Mouse (Mus musculus): ENCODE data around the gene Hdac6.

Gene Hdac6

GRCm38 (mm10) chrX:7947108-7947899 lies at the start of gene Hdac6:
Hdac6 (minus strand) TSS chrX:7947889.
- in situ Hi-C loops (cut with MboI, MseI), result no loop called here

DNA sequence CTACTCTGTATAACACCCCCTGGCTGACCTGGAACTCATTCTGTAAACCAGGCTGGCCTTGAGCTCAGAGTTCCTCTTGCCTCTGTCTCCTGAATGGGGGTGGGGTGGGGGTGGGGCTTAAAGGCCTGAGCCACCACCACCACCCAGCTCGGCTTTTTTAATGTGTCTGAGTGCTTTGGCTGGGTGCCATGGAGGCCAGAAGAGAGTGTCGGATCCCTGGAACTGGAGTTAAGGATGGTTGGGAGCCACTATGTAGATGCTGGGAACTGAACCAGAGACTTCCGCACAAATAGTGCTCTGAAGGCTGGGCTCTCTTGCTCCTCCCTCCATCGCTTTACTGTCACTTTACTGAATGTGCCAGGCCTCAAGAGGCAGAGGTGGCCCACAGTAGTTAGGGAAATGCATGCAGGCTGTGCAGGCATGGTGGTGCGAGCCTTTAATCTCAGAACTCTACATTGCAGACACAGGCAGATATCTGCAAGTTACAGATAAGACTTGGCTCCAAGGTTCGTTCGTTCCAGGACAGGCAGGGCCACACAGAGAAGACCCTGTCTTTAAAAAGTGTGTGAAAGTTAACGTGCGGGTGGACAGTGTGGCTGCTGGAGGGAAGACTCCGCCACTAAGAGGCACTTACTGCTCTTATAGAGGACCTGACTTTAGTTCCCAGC lies 45.5 kb upstream of the Hdac6 start:
- in situ Hi-C loops (cut with MboI, MseI), result no loop called here

GRCm38 (mm10) chrX:7992379-7993067 lies 44.8 kb upstream of the Hdac6 start:
- in situ Hi-C loops (cut with MboI, MseI), result no loop called here

DNA sequence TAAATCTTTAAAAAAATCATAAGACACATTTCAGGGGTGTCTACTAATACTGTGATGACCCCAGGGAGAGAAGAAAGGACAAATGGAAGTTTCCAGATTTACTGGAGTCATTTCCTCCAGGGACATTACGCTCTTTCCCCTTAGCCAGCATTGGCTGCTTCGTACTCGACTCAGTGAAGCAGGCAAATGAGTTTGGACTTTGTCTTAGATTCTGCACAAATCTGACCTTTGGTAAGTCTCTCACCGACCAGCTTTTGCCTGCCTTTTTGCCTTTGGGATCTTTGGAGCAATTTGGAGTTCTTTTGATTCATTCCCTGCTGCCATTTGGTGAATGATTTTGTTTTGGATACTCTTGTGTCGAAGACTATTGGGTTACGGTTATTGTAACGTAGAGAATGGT lies 33.7 kb upstream of the Hdac6 start:
- in situ Hi-C loops (cut with MboI, MseI), result no loop called here

DNA sequence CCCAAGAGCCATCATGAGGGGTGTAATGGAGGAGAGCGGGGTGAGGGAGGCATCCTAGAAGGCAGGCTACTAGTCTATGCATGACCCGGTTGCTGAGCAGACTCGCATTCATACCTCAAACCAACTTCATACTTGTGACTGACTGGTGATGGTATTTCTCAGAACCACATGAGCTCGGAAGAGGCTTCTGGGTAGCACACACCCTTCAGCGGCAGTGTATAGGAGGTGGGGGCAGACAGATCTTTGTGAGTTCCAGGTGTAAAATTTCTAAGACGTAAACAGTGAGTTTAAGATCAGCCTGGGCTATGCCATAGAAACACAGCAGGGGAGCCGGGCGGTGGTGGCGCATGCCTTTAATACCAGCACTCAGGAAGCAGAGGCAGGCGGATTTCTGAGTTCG lies 30.2 kb upstream of the Hdac6 start, which contains the start of gene Gata1:
Gene Gata1, minus strand, starts transcription at position 180 of the 400 bp plus-strand sequence.
- in situ Hi-C loops (cut with MboI, MseI), result no loop called here

- in situ Hi-C loops (cut with MboI, MseI), result no loop called here
Measured at GRCm38 (mm10) chrX:7971292-7971691, 23.6 kb upstream of the Hdac6 start.

GRCm38 (mm10) chrX:7968899-7969298 lies 21.2 kb upstream of the Hdac6 start:
- in situ Hi-C loops (cut with MboI, MseI), result no loop called here

GRCm38 (mm10) chrX:7968226-7968625 lies 20.5 kb upstream of the Hdac6 start:
- in situ Hi-C loops (cut with MboI, MseI), result no loop called here

GRCm38 (mm10) chrX:7967596-7968201 lies 20.0 kb upstream of the Hdac6 start:
- in situ Hi-C loops (cut with MboI, MseI), result no loop called here

GRCm38 (mm10) chrX:7966161-7966560 lies 18.5 kb upstream of the Hdac6 start:
- in situ Hi-C loops (cut with MboI, MseI), result no loop called here

GRCm38 (mm10) chrX:7963829-7964626 lies 16.3 kb upstream of the Hdac6 start:
- in situ Hi-C loops (cut with MboI, MseI), result no loop called here

- in situ Hi-C loops (cut with MboI, MseI), result no loop called here
Measured at GRCm38 (mm10) chrX:7958868-7959267, 11.2 kb upstream of the Hdac6 start.

DNA sequence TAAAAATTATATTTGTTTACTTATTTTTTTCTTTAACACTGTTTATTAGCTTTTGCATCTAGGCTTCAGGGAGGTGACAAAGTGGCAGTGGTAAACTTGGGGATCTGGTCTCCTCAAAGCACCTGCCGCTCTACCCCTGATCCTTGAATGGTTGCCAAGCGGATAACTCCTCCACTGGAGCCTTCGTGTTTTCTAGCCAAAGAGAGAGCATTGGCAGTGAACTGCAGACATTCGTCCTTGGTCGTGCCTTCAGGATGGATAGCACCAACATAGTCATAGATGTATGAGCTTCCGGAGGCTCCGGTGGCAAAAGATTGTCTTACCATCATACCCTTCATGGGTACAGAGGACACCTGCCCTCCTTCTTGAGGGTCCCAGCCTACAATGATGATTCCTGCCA lies 2.4 kb upstream of the Hdac6 start:
- in situ Hi-C loops (cut with MboI, MseI), result no loop called here

DNA sequence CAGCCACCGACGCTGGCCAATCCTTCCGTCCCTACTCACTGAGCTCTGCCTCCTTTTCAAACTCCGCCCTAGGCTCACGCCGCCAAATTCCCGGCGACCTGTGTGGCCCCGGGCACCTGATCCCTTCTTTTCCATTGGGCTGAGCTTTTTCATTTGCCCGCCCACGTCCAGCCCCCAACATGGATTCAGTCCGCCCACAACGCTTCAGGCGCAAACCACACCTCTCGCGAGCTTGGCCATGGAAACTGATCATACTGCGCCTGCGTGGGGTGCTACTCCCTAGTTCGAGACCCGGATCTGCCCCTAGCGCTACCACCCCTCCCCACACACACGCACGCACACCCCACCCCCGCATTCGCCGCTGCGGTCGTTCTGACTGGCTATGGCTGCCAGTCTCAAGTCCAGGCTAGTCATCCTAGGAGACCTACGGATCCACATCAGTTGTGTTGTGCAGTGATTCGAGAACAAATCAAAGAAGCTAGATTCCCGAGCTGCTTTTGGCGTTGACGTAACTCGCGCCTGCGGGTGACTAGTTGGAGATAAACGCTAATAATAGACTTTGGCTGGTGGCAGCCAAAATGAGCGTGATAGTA lies 307 bp upstream of the Hdac6 start:
- in situ Hi-C loops (cut with MboI, MseI), result no loop called here

DNA sequence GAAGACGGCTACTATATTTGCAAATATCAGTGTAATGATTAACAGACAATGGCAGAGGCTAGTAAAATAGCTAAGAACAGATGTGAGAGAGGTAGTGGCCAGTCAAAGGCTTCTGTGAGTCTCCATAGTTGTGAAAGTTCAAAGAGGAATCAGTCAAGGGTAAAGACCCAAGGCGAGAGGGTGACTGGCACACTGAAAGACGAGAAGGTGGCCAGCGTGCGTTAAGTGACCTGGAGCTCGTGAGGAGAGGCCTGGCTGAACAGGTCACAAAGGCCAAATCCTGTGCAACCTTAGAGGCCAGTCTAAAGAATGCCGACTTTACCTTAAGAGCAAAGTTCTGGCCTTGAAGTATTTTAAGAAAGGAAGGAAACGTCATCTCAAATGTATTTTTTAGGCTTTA lies 2.1 kb downstream of the Hdac6 start:
- in situ Hi-C loops (cut with MboI, MseI), result no loop called here

GRCm38 (mm10) chrX:7937667-7938066 lies 10.0 kb downstream of the Hdac6 start:
- in situ Hi-C loops (cut with MboI, MseI), result no loop called here

GRCm38 (mm10) chrX:7936874-7937273 lies 10.8 kb downstream of the Hdac6 start:
- in situ Hi-C loops (cut with MboI, MseI), result no loop called here

GRCm38 (mm10) chrX:7928270-7928790 lies 19.4 kb downstream of the Hdac6 start, which contains the start of gene Eras:
Eras (minus strand) TSS chrX:7928607.
- in situ Hi-C loops (cut with MboI, MseI), result no loop called here

- in situ Hi-C loops (cut with MboI, MseI), result no loop called here
Measured at GRCm38 (mm10) chrX:7927116-7927515, 20.6 kb downstream of the Hdac6 start.

DNA sequence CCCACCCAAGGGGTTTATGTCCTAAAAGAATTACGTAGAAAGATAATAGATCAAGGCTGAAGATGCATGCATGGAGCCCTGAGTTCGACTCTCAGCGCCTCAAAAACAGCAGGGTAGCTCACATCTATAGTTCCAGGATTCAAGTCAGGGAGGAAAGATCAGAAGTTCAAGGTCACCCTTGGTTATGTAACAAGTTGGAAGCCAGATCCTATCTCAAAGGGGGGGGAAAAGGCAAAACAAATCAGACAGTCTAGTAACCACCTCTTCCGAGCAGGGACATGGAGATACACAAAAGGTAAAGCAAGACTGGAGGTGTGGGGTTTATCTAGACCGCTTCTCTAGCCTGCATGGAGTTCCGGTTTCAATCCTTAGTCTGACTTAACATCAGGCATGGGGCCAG lies 21.4 kb downstream of the Hdac6 start:
- in situ Hi-C loops (cut with MboI, MseI), result no loop called here

- in situ Hi-C loops (cut with MboI, MseI), result no loop called here
Measured at GRCm38 (mm10) chrX:7922032-7922431, 25.7 kb downstream of the Hdac6 start.
